Mouse (Mus musculus): ENCODE data around the gene Sorl1.
A peak's percentile ranks its signal among the peaks of the same experiment; 100 is the strongest.

Sorl1 gene

GRCm38 (mm10) chr9:42097006-42097730, 26.9 kb downstream of the Sorl1 start:
- no peaks in the 10 kb centered on the region for H3K9me3 ChIP-seq (ENCODE audit: low read length)
- TF ChIP-seq POU5F1 (IDR thresholded peaks at IDR 0.05; ENCODE audit: borderline replicate concordance, low read length), result no peak
- no peak for TF ChIP-seq CTCF (conservative IDR thresholded peaks at IDR 0.05; ENCODE audit: low read length)
- peak overlapping the region; percentile 52 for H3K4me3 ChIP-seq (replicated peaks; ENCODE audit: low read length)
- H3K4me1 ChIP-seq (replicated peaks; ENCODE audit: low read depth, low read length), result peaks cover 87% of the 10 kb centered on the region
- H3K27me3 ChIP-seq (ENCODE audit: insufficient read depth, low read length), result no peaks in the 10 kb centered on the region
- peaks cover 34% of the 10 kb centered on the region for H3K36me3 ChIP-seq (ENCODE audit: insufficient read depth, low read length)

DNA sequence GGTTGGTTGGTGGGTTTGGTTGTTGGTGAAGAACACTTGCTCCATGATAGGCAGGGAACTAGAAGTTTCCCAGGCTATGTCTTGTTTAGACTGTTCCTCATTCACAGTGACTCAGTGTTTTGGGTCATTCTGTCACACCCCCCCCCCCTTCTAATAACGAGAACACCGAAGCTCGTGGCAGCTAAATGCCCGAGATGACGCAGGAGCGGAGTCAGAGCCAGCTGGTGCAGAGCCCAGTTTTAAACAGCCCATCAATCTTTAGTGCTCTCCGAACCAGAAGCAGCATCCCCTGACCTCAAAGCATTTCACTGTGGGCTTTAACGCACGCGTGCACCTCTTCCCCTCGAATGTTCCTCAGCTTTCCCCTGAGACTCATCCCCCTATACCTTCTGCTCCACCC, 29.3 kb downstream of the Sorl1 start:
- no peaks in the 10 kb centered on the region for H3K27me3 ChIP-seq (ENCODE audit: insufficient read depth, low read length)

DNA sequence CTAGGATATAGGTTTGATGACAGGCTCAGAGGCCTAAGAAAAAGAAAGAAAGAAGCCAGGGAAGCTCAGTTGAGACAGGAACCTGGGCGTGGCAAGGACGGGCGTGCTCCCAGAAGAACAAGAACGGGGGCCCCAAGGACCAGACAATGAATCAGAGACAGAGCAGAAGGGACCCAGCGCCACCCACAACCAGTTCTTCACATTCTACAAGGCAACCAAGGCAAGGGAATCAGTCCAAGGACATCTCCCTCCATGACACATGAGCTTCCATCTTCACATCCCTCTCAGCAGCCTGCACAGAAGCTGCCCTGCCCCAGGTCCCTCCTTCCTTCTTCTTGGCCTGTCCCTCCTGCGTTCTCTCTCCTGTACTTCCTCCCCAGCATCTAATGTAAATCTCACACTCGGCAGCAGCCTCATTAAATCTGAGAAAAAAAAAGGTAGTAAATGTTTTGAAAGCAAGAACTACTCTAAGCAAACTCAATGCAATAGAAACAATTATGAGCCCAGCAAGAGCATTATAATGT, 30.0 kb downstream of the Sorl1 start:
- Histone ChIP-seq H3K4me3 (replicated peaks; ENCODE audit: low read length) (no peak overlapping the region), H3K36me3 (ENCODE audit: insufficient read depth, low read length) (peaks cover 58% of the 10 kb centered on the region), H3K9me3 (ENCODE audit: low read length) (no peaks in the 10 kb centered on the region), H3K4me1 (replicated peaks; ENCODE audit: low read depth, low read length) (peaks cover 56% of the 10 kb centered on the region), H3K27me3 (ENCODE audit: insufficient read depth, low read length) (no peaks in the 10 kb centered on the region)
- no peak for TF ChIP-seq POU5F1 (IDR thresholded peaks at IDR 0.05; ENCODE audit: borderline replicate concordance, low read length)
- TF ChIP-seq NANOG (IDR thresholded peaks at IDR 0.05; ENCODE audit: borderline replicate concordance, low read length), result no peak
- no peak for TF ChIP-seq CTCF (conservative IDR thresholded peaks at IDR 0.05; ENCODE audit: low read length)

More for the DNA sequence above, 29.3 kb downstream of the Sorl1 start:
- Histone ChIP-seq H3K4me1 (replicated peaks; ENCODE audit: low read depth, low read length) (peaks cover 63% of the 10 kb centered on the region), H3K9me3 (ENCODE audit: low read length) (no peaks in the 10 kb centered on the region), H3K4me3 (replicated peaks; ENCODE audit: low read length) (no peak overlapping the region), H3K36me3 (ENCODE audit: insufficient read depth, low read length) (peaks cover 56% of the 10 kb centered on the region)
- no peak for TF ChIP-seq POU5F1 (IDR thresholded peaks at IDR 0.05; ENCODE audit: borderline replicate concordance, low read length)
- TF ChIP-seq CTCF (conservative IDR thresholded peaks at IDR 0.05; ENCODE audit: low read length), result no peak
- no peak for TF ChIP-seq NANOG (IDR thresholded peaks at IDR 0.05; ENCODE audit: borderline replicate concordance, low read length)

DNA sequence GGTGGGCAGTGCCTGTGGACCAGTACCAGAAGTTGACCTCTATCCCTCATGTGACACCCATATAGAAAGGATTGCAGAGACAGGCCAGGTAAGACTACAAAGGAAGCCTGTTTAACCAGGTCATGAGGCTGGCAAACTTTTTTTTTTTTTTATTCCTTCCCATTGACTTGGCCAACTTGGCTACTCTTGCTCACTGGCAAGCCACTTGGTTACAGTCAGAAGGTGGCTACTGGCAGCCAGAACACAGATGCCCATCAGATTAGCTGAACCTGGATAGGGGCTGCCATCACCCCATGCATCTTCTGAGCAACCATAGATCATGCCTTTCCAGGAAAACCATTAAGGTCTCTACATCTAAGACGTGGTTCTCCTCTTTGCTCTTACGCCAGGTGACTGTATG, 31.3 kb downstream of the Sorl1 start:
- Histone ChIP-seq H3K36me3 (ENCODE audit: insufficient read depth, low read length) (peaks cover 65% of the 10 kb centered on the region), H3K9me3 (ENCODE audit: low read length) (no peaks in the 10 kb centered on the region), H3K4me3 (replicated peaks; ENCODE audit: low read length) (no peak overlapping the region), H3K27me3 (ENCODE audit: insufficient read depth, low read length) (no peaks in the 10 kb centered on the region), H3K4me1 (replicated peaks; ENCODE audit: low read depth, low read length) (peaks cover 43% of the 10 kb centered on the region)
- no peak for TF ChIP-seq NANOG (IDR thresholded peaks at IDR 0.05; ENCODE audit: borderline replicate concordance, low read length)
- TF ChIP-seq CTCF (conservative IDR thresholded peaks at IDR 0.05; ENCODE audit: low read length), result no peak
- no peak for TF ChIP-seq POU5F1 (IDR thresholded peaks at IDR 0.05; ENCODE audit: borderline replicate concordance, low read length)

GRCm38 (mm10) chr9:42091561-42091960, 32.5 kb downstream of the Sorl1 start:
- Histone ChIP-seq H3K27me3 (ENCODE audit: insufficient read depth, low read length) (no peaks in the 10 kb centered on the region), H3K4me3 (replicated peaks; ENCODE audit: low read length) (no peak overlapping the region), H3K4me1 (replicated peaks; ENCODE audit: low read depth, low read length) (peaks cover 31% of the 10 kb centered on the region), H3K36me3 (ENCODE audit: insufficient read depth, low read length) (peaks cover 64% of the 10 kb centered on the region), H3K9me3 (ENCODE audit: low read length) (no peaks in the 10 kb centered on the region)
- no peak for TF ChIP-seq POU5F1 (IDR thresholded peaks at IDR 0.05; ENCODE audit: borderline replicate concordance, low read length)
- no peak for TF ChIP-seq CTCF (conservative IDR thresholded peaks at IDR 0.05; ENCODE audit: low read length)
- no peak for TF ChIP-seq NANOG (IDR thresholded peaks at IDR 0.05; ENCODE audit: borderline replicate concordance, low read length)

DNA sequence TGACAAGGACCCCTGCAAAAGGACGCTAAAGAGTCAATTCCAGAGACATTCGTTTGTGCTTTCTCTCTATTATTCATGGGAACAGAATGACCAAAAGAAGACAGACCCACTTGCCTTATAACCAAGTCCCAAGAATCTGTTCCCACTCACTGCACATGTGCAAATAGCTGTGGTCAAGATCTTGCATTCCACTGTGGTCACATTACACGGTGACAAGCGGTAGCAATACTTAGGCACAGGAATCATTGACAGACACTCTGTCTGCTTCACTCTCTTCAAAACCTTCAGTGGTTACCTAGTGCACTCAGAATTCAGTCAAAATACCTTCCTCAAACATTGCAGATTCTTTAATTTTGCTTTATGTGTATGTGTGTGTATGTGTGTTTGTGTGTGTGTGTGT, 36.2 kb downstream of the Sorl1 start:
- TF ChIP-seq POU5F1 (IDR thresholded peaks at IDR 0.05; ENCODE audit: borderline replicate concordance, low read length) (no peak), CTCF (conservative IDR thresholded peaks at IDR 0.05; ENCODE audit: low read length) (no peak), NANOG (IDR thresholded peaks at IDR 0.05; ENCODE audit: borderline replicate concordance, low read length) (no peak)
- H3K36me3 ChIP-seq (ENCODE audit: insufficient read depth, low read length), result peaks cover 79% of the 10 kb centered on the region
- no peaks in the 10 kb centered on the region for H3K27me3 ChIP-seq (ENCODE audit: insufficient read depth, low read length)
- no peak overlapping the region for H3K4me3 ChIP-seq (replicated peaks; ENCODE audit: low read length)
- H3K9me3 ChIP-seq (ENCODE audit: low read length), result no peaks in the 10 kb centered on the region
- no peaks in the 10 kb centered on the region for H3K4me1 ChIP-seq (replicated peaks; ENCODE audit: low read depth, low read length)

DNA sequence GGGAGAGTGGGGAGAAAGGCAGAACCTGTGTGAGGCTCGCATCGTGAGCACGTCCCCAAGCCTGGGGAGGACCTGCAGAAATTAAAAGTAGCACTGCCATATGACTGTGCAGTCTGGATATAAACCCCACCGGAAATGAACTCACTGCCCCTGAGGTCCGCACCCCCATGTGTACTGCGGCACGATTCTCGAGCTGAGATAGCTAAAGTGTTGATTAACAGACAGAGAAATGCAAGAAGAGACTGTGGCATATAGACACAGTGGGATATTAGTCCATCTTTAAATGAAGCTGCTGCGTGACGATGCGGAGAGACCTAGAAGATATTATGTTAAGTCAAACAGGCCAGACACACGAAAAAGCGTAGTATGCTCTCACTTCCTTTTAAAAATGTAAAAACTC, 38.1 kb downstream of the Sorl1 start:
- Histone ChIP-seq H3K4me1 (replicated peaks; ENCODE audit: low read depth, low read length) (no peaks in the 10 kb centered on the region), H3K9me3 (ENCODE audit: low read length) (no peaks in the 10 kb centered on the region), H3K36me3 (ENCODE audit: insufficient read depth, low read length) (peaks cover 82% of the 10 kb centered on the region), H3K4me3 (replicated peaks; ENCODE audit: low read length) (no peak overlapping the region), H3K27me3 (ENCODE audit: insufficient read depth, low read length) (no peaks in the 10 kb centered on the region)
- TF ChIP-seq CTCF (conservative IDR thresholded peaks at IDR 0.05; ENCODE audit: low read length) (no peak), NANOG (IDR thresholded peaks at IDR 0.05; ENCODE audit: borderline replicate concordance, low read length) (no peak), POU5F1 (IDR thresholded peaks at IDR 0.05; ENCODE audit: borderline replicate concordance, low read length) (no peak)

DNA sequence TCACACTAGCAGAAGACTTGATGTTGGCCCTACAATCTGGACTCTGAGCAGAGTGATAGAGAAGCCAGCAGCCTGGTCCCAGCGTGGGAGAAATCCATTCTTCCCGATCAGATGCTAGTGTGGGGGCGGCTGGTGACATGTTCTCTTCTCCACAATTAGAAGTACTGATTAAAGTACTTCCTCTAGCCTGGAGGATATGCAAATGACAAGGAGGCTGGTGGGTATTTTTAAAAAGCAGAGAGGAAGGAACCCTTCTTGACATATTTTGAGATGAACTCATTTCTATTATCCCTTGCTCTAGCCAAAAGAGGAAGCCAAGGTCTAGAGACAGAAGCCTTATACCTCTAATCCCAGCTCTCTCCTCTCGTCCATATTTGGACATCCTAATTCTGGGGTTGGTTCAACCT, 40.4 kb downstream of the Sorl1 start:
- no peaks in the 10 kb centered on the region for H3K9me3 ChIP-seq (ENCODE audit: low read length)
- no peak for TF ChIP-seq NANOG (IDR thresholded peaks at IDR 0.05; ENCODE audit: borderline replicate concordance, low read length)
- no peak for TF ChIP-seq CTCF (conservative IDR thresholded peaks at IDR 0.05; ENCODE audit: low read length)
- no peak for TF ChIP-seq POU5F1 (IDR thresholded peaks at IDR 0.05; ENCODE audit: borderline replicate concordance, low read length)
- no peaks in the 10 kb centered on the region for H3K4me1 ChIP-seq (replicated peaks; ENCODE audit: low read depth, low read length)

More for the DNA sequence above, 40.4 kb downstream of the Sorl1 start:
- peaks cover 86% of the 10 kb centered on the region for H3K36me3 ChIP-seq (ENCODE audit: insufficient read depth, low read length)
- H3K27me3 ChIP-seq (ENCODE audit: insufficient read depth, low read length), result no peaks in the 10 kb centered on the region
- H3K4me3 ChIP-seq (replicated peaks; ENCODE audit: low read length), result no peak overlapping the region
